Mouse (Mus musculus): ENCODE results near the gene Olfr697.
"Not testable (repeated sequence)": the region's sequence is repeated elsewhere in the genome, so short reads cannot be mapped to it uniquely, and the experiment has no call there.

Gene Olfr697

GRCm38 (mm10) chr7:106742343-106742742 lies at the start of gene Olfr697:
TSS of gene Olfr697 (minus strand) at chr7:106742443.
- DNase-seq (ENCODE audit: low spot score in 2 of 2) = no peak

GRCm38 (mm10) chr7:106788330-106788729 lies 46.1 kb upstream of the Olfr697 start:
- no peak for DNase-seq (ENCODE audit: low spot score in 2 of 2)

- DNase-seq (ENCODE audit: low spot score in 2 of 2) = not testable (repeated sequence)
These were observed 18.8 kb upstream of the Olfr697 start for GRCm38 (mm10) chr7:106761008-106761407.

GRCm38 (mm10) chr7:106758800-106759199 lies 16.6 kb upstream of the Olfr697 start:
- no peak for DNase-seq (ENCODE audit: low spot score in 2 of 2)

- no peak for DNase-seq (ENCODE audit: low spot score in 2 of 2)
These were observed 13.1 kb upstream of the Olfr697 start, which contains the start of gene Olfr698 for GRCm38 (mm10) chr7:106755297-106755696. TSS of gene Olfr698 (minus strand) at chr7:106755397.

GRCm38 (mm10) chr7:106745811-106746210 lies 3.6 kb upstream of the Olfr697 start:
- no peak for DNase-seq (ENCODE audit: low spot score in 2 of 2)

- DNase-seq (ENCODE audit: low spot score in 2 of 2) = no peak
These were observed 5.2 kb downstream of the Olfr697 start for GRCm38 (mm10) chr7:106737028-106737427.

- DNase-seq (ENCODE audit: low spot score in 2 of 2) = no peak
These were observed 8.5 kb downstream of the Olfr697 start for GRCm38 (mm10) chr7:106733717-106734116.

GRCm38 (mm10) chr7:106725654-106726053 lies 16.6 kb downstream of the Olfr697 start:
- DNase-seq (ENCODE audit: low spot score in 2 of 2) = not testable (repeated sequence)

- no peak for DNase-seq (ENCODE audit: low spot score in 2 of 2)
These were observed 25.9 kb downstream of the Olfr697 start, which contains the start of gene Olfr695 for GRCm38 (mm10) chr7:106716296-106716695. TSS of gene Olfr695 (minus strand) at chr7:106716396.

GRCm38 (mm10) chr7:106711463-106711862 lies 30.8 kb downstream of the Olfr697 start:
- no peak for DNase-seq (ENCODE audit: low spot score in 2 of 2)

- not testable (repeated sequence) for DNase-seq (ENCODE audit: low spot score in 2 of 2)
These were observed 34.5 kb downstream of the Olfr697 start for GRCm38 (mm10) chr7:106707705-106708104.

- DNase-seq (ENCODE audit: low spot score in 2 of 2) = no peak
These were observed 45.4 kb downstream of the Olfr697 start for GRCm38 (mm10) chr7:106696891-106697290.

GRCm38 (mm10) chr7:106692976-106693375 lies 49.3 kb downstream of the Olfr697 start:
- no peak for DNase-seq (ENCODE audit: low spot score in 2 of 2)

GRCm38 (mm10) chr7:106691714-106692113 lies 50.5 kb downstream of the Olfr697 start, which contains the start of gene Olfr694:
TSS of gene Olfr694 (minus strand) at chr7:106691814.
- DNase-seq (ENCODE audit: low spot score in 2 of 2) = no peak
